Mouse (Mus musculus) embryonic facial prominence, embryonic 15.5 days (tissue): ENCODE measurements at regions not wholly inside any gene's neighbourhood (a gene's known extent, or its start where the extent isn't known, plus 50 kb on each side); places are given as distances from the start of the nearest gene placed in this dataset.
"Not testable (repeated sequence)": the region's sequence is repeated elsewhere in the genome, so short reads cannot be mapped to it uniquely, and the experiment has no call there.

Experiments used
- ATAC-seq: fragments of 200-750 bp; cut with Nextera tagmentation; 2 replicates; pipeline ENCODE4 v1.8.0; 2017; ENCODE audit warnings: low read depth, moderate TSS enrichment; ENCODE audit not compliant: insufficient number of reproducible peaks, low FRiP score, low TSS enrichment
- H3K27ac ChIP-seq: fragments of 300-500 bp; sonication (generic); replicated peaks from 2 replicates; pipeline ENCODE4 v1.5.1; 2015; ENCODE audit warnings: mild to moderate bottlenecking, inconsistent platforms
- H3K27me3 ChIP-seq: fragments of 300-500 bp; sonication (generic); 2 replicates; pipeline ENCODE4 v1.6.1; 2015; ENCODE audit warnings: inconsistent platforms
- H3K36me3 ChIP-seq: fragments of 300-500 bp; sonication (generic); 2 replicates; pipeline ENCODE4 v1.6.1; 2015; ENCODE audit warnings: mild to moderate bottlenecking, inconsistent platforms
- H3K4me1 ChIP-seq: fragments of 300-500 bp; sonication (generic); 2 replicates; pipeline ENCODE4 v1.6.1; 2015; ENCODE audit warnings: inconsistent platforms
- H3K4me2 ChIP-seq: fragments of 300-500 bp; sonication (generic); replicated peaks from 2 replicates; pipeline ENCODE4 v1.6.1; 2015; ENCODE audit warnings: mild to moderate bottlenecking, inconsistent platforms
- H3K4me3 ChIP-seq: fragments of 300-500 bp; sonication (generic); replicated peaks from 2 replicates; pipeline ENCODE4 v1.5.1; 2015; ENCODE audit warnings: mild to moderate bottlenecking, inconsistent platforms
- H3K9ac ChIP-seq: fragments of 300-500 bp; sonication (generic); 2 replicates; pipeline ENCODE4 v1.6.1; 2015; ENCODE audit warnings: inconsistent platforms
- H3K9me3 ChIP-seq: fragments of 300-500 bp; sonication (generic); replicated peaks from 2 replicates; pipeline ENCODE4 v1.6.1; 2016; ENCODE audit warnings: inconsistent platforms
- WGBS: fragments of 180-500 bp; shearing (Covaris S2); methylation state at CpG from one replicate; pipeline ENCODE4 v1.1.7; 2015; 5-methylcytosine and 5-hydroxymethylcytosine counted together

DNA sequence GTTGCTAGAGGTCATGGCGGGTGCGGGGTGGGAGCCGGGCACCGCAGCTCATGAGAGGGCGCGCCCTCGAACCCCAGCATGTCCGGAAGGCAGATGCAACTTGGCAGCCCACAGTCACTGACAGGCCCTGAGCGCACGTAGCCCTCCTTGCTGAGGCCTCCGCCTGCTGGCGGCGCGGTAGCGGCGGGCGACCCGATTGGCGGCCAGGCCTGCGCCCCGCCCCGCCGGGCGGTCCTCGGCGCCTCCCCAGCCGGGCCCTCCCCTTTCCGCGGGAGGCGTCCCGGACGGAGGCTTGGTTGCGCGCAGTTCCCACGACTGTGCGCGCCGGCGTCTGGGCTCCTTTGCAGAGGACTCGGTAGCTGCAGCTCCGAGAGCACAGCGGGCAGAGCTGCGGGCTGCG, 301.9 kb downstream of the Hpcal1 start:
- not testable (repeated sequence) for H3K27ac ChIP-seq, H3K27me3 ChIP-seq, H3K9me3 ChIP-seq, H3K4me1 ChIP-seq, H3K36me3 ChIP-seq
- peak overlapping the region; percentile 28; the same call in 1 of the 2 replicates for H3K9ac ChIP-seq
- peak overlapping the region; percentile 66 for H3K4me2 ChIP-seq
- peak overlapping the region; percentile 57 for H3K4me3 ChIP-seq
- peak; percentile 82 for ATAC-seq
- 2% methylated on average over 31 of the region's 44 CpGs for WGBS

GRCm38 (mm10) chr12:17993368-17993767, 302.7 kb downstream of the Hpcal1 start:
- Histone ChIP-seq H3K4me2 (peak overlapping the region; percentile 66), H3K4me3 (peak overlapping the region; percentile 57)
- not testable (repeated sequence) for H3K27ac ChIP-seq, H3K27me3 ChIP-seq, H3K4me1 ChIP-seq, H3K36me3 ChIP-seq, ATAC-seq, H3K9me3 ChIP-seq, H3K9ac ChIP-seq
- WGBS = 6% methylated on average over 22 of the region's 22 CpGs
